Mouse (Mus musculus): ENCODE results near the gene Rbm38. TPM values are rescaled to one million over a fixed set of nuclear protein-coding genes. Genes with fewer than 3 reads are reported as not detected.

Rbm38 gene
- polyA plus RNA-seq, 1 experiment from 2014 or later, result 25.8 TPM

- Histone ChIP-seq H3K27me3 (peaks cover 21% of the 10 kb centered on the region), H3K9ac (0 out of 2 replicates have a peak overlapping the region, but pooled peaks have one; percentile 11), H3K27ac (no peak overlapping the region), H3K36me3 (peaks cover 27% of the 10 kb centered on the region), H3K4me3 (no peak overlapping the region), H3K4me2 (no peak overlapping the region), H3K4me1 (peaks cover 34% of the 10 kb centered on the region), H3K9me3 (no peaks in the 10 kb centered on the region)
- no peak for ATAC-seq (ENCODE audit: insufficient number of reproducible peaks, insufficient read depth, low FRiP score, low TSS enrichment, low read depth)
- 16% methylated on average over 8 of the region's 8 CpGs for WGBS
Observed at GRCm38 (mm10) chr2:173018618-173019017, 1.7 kb upstream of the Rbm38 start.

GRCm38 (mm10) chr2:173019322-173019721 is 976 bp upstream of the Rbm38 start:
- no peak for ATAC-seq (ENCODE audit: insufficient number of reproducible peaks, insufficient read depth, low FRiP score, low TSS enrichment, low read depth)
- H3K9ac ChIP-seq, result peak overlapping the region; percentile 65
- peaks cover 21% of the 10 kb centered on the region for H3K27me3 ChIP-seq
- peaks cover 42% of the 10 kb centered on the region for H3K4me1 ChIP-seq
- H3K4me2 ChIP-seq, result peak overlapping the region; percentile 83
- peak overlapping the region; percentile 45 for H3K4me3 ChIP-seq
- no peaks in the 10 kb centered on the region for H3K9me3 ChIP-seq
- WGBS, result 16% methylated on average over 9 of the region's 9 CpGs
- H3K36me3 ChIP-seq, result peaks cover 22% of the 10 kb centered on the region
- H3K27ac ChIP-seq, result no peak overlapping the region

GRCm38 (mm10) chr2:173019790-173020189 is 508 bp upstream of the Rbm38 start:
- Histone ChIP-seq H3K4me3 (peak overlapping the region; percentile 45), H3K4me1 (peaks cover 46% of the 10 kb centered on the region), H3K27me3 (peaks cover 21% of the 10 kb centered on the region), H3K9me3 (no peaks in the 10 kb centered on the region), H3K27ac (no peak overlapping the region), H3K9ac (peak overlapping the region; percentile 65), H3K36me3 (peaks cover 22% of the 10 kb centered on the region), H3K4me2 (peak overlapping the region; percentile 83)
- WGBS, result under 1% methylated on average over 29 of the region's 29 CpGs
- peak; percentile 77 for ATAC-seq (ENCODE audit: insufficient number of reproducible peaks, insufficient read depth, low FRiP score, low TSS enrichment, low read depth)

GRCm38 (mm10) chr2:173021633-173022055 is 1.3 kb downstream of the Rbm38 start:
- Histone ChIP-seq H3K27ac (no peak overlapping the region), H3K36me3 (peaks cover 15% of the 10 kb centered on the region), H3K4me3 (peak overlapping the region; percentile 79), H3K9ac (peak overlapping the region; percentile 76), H3K27me3 (peaks cover 21% of the 10 kb centered on the region), H3K4me2 (peak overlapping the region; percentile 86), H3K9me3 (no peaks in the 10 kb centered on the region), H3K4me1 (peaks cover 63% of the 10 kb centered on the region)
- under 1% methylated on average over 54 of the region's 54 CpGs for WGBS
- peak; percentile 53; the same call in 1 of the 2 replicates for ATAC-seq (ENCODE audit: insufficient number of reproducible peaks, insufficient read depth, low FRiP score, low TSS enrichment, low read depth)

GRCm38 (mm10) chr2:173022056-173022681 is 1.9 kb downstream of the Rbm38 start:
- Histone ChIP-seq H3K9ac (peak overlapping the region; percentile 76), H3K4me3 (peak overlapping the region; percentile 79), H3K4me2 (peak overlapping the region; percentile 86), H3K27ac (0 out of 2 replicates have a peak overlapping the region, but pooled peaks have one; percentile 2), H3K27me3 (peaks cover 21% of the 10 kb centered on the region), H3K4me1 (peaks cover 68% of the 10 kb centered on the region), H3K36me3 (peaks cover 15% of the 10 kb centered on the region), H3K9me3 (no peaks in the 10 kb centered on the region)
- under 1% methylated on average over 51 of the region's 51 CpGs for WGBS
- ATAC-seq (ENCODE audit: insufficient number of reproducible peaks, insufficient read depth, low FRiP score, low TSS enrichment, low read depth), result 0 out of 2 replicates have a peak, but pooled peaks have one; percentile 1

- peaks cover 74% of the 10 kb centered on the region for H3K4me1 ChIP-seq
Observed at GRCm38 (mm10) chr2:173022813-173023212, 2.5 kb downstream of the Rbm38 start.

GRCm38 (mm10) chr2:173023371-173023851 is 3.1 kb downstream of the Rbm38 start:
- 85% methylated on average over 7 of the region's 7 CpGs for whole genome bisulfite sequencing
- Histone ChIP-seq H3K36me3 (peaks cover 25% of the 10 kb centered on the region), H3K4me2 (peak overlapping the region; percentile 86)

More at GRCm38 (mm10) chr2:173022813-173023212, 2.5 kb downstream of the Rbm38 start:
- peak overlapping the region; percentile 79 for H3K4me3 ChIP-seq
- WGBS, result 31% methylated on average over 10 of the region's 10 CpGs
- peak overlapping the region; percentile 2; the same call in 1 of the 2 replicates for H3K27ac ChIP-seq
- H3K9ac ChIP-seq, result peak overlapping the region; percentile 76
- ATAC-seq (ENCODE audit: insufficient number of reproducible peaks, insufficient read depth, low FRiP score, low TSS enrichment, low read depth), result no peak
- H3K27me3 ChIP-seq, result peaks cover 21% of the 10 kb centered on the region
- H3K36me3 ChIP-seq, result peaks cover 19% of the 10 kb centered on the region
- H3K4me2 ChIP-seq, result peak overlapping the region; percentile 86
- no peaks in the 10 kb centered on the region for H3K9me3 ChIP-seq

GRCm38 (mm10) chr2:173023966-173024365 is 3.7 kb downstream of the Rbm38 start:
- Histone ChIP-seq H3K4me1 (peaks cover 79% of the 10 kb centered on the region), H3K4me3 (peak overlapping the region; percentile 79; the same call in 1 of the 2 replicates), H3K9ac (peak overlapping the region; percentile 76; the same call in 1 of the 2 replicates), H3K36me3 (peaks cover 31% of the 10 kb centered on the region), H3K27me3 (peaks cover 15% of the 10 kb centered on the region), H3K27ac (no peak overlapping the region), H3K9me3 (no peaks in the 10 kb centered on the region), H3K4me2 (peak overlapping the region; percentile 86; the same call in 1 of the 2 replicates)
- no peak for ATAC-seq (ENCODE audit: insufficient number of reproducible peaks, insufficient read depth, low FRiP score, low TSS enrichment, low read depth)
- 73% methylated on average over 4 of the region's 4 CpGs for WGBS

More at GRCm38 (mm10) chr2:173023371-173023851, 3.1 kb downstream of the Rbm38 start:
- peaks cover 21% of the 10 kb centered on the region for H3K27me3 ChIP-seq
- no peaks in the 10 kb centered on the region for H3K9me3 ChIP-seq
- H3K9ac ChIP-seq, result peak overlapping the region; percentile 76
- H3K4me1 ChIP-seq, result peaks cover 80% of the 10 kb centered on the region
- ATAC-seq (ENCODE audit: insufficient number of reproducible peaks, insufficient read depth, low FRiP score, low TSS enrichment, low read depth), result no peak
- peak overlapping the region; percentile 79 for H3K4me3 ChIP-seq
- H3K27ac ChIP-seq, result no peak overlapping the region

GRCm38 (mm10) chr2:173024392-173024791 is 4.1 kb downstream of the Rbm38 start:
- peak overlapping the region; percentile 86; the same call in 1 of the 2 replicates for H3K4me2 ChIP-seq
- H3K9ac ChIP-seq, result peak overlapping the region; percentile 46; the same call in 1 of the 2 replicates

GRCm38 (mm10) chr2:173024938-173025337 is 4.6 kb downstream of the Rbm38 start:
- WGBS, result 43% methylated on average over 4 of the region's 4 CpGs
- H3K4me2 ChIP-seq, result peak overlapping the region; percentile 5; the same call in 1 of the 2 replicates
- 0 out of 2 replicates have a peak overlapping the region, but pooled peaks have one; percentile 49 for H3K9ac ChIP-seq
- H3K9me3 ChIP-seq, result no peaks in the 10 kb centered on the region
- H3K27ac ChIP-seq, result no peak overlapping the region
- peaks cover 70% of the 10 kb centered on the region for H3K4me1 ChIP-seq
- ATAC-seq (ENCODE audit: insufficient number of reproducible peaks, insufficient read depth, low FRiP score, low TSS enrichment, low read depth), result no peak
- H3K36me3 ChIP-seq, result peaks cover 40% of the 10 kb centered on the region
- H3K27me3 ChIP-seq, result peaks cover 9% of the 10 kb centered on the region
- H3K4me3 ChIP-seq, result no peak overlapping the region

More at GRCm38 (mm10) chr2:173024392-173024791, 4.1 kb downstream of the Rbm38 start:
- ATAC-seq (ENCODE audit: insufficient number of reproducible peaks, insufficient read depth, low FRiP score, low TSS enrichment, low read depth), result no peak
- 69% methylated on average over 8 of the region's 8 CpGs for WGBS
- peaks cover 11% of the 10 kb centered on the region for H3K27me3 ChIP-seq
- peaks cover 76% of the 10 kb centered on the region for H3K4me1 ChIP-seq
- H3K36me3 ChIP-seq, result peaks cover 35% of the 10 kb centered on the region
- H3K4me3 ChIP-seq, result no peak overlapping the region
- no peak overlapping the region for H3K27ac ChIP-seq
- H3K9me3 ChIP-seq, result no peaks in the 10 kb centered on the region

- H3K9ac ChIP-seq, result no peak overlapping the region
- H3K27ac ChIP-seq, result peak overlapping the region; percentile 58
- H3K27me3 ChIP-seq, result no peaks in the 10 kb centered on the region
- H3K4me3 ChIP-seq, result no peak overlapping the region
- peaks cover 63% of the 10 kb centered on the region for H3K4me1 ChIP-seq
- 72% methylated on average over 5 of the region's 5 CpGs for WGBS
- no peak for ATAC-seq (ENCODE audit: insufficient number of reproducible peaks, insufficient read depth, low FRiP score, low TSS enrichment, low read depth)
- H3K9me3 ChIP-seq, result no peaks in the 10 kb centered on the region
- H3K4me2 ChIP-seq, result peak overlapping the region; percentile 14; the same call in 1 of the 2 replicates
- H3K36me3 ChIP-seq, result peaks cover 53% of the 10 kb centered on the region
Observed at GRCm38 (mm10) chr2:173026286-173026685, 6.0 kb downstream of the Rbm38 start.
